Mouse (Mus musculus): Measurements from ENCODE around the gene Tyrobp. TPM values are rescaled to one million over a fixed set of nuclear protein-coding genes. Genes with fewer than 3 reads are reported as not detected.

Gene Tyrobp
- polyA plus RNA-seq (2015; fragmentation: Nextera tagmentation; extraction: Ambion mirVana) = 29.7 and 31.5 TPM in 2 replicates

DNA sequence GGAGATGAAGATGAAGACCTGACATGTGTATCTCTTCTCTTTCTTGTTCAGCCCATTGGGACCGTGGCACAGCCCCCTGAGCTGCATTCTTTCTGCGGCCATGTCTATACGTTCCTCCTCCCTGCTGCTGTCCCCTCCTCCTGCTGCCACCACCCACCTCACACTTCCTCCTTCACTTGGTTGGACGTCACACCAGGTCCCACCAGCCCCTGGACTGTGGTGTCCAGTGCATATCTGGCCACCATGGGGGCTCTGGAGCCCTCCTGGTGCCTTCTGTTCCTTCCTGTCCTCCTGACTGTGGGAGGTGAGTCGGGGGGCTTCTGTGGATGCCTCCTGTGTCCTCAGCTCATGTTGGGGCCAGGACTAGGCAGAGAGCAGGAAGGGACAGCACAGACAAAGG, at the start of gene Tyrobp:
Tyrobp (plus strand) TSS at position 165 of the 400 bp plus-strand sequence.
- Histone ChIP-seq H3K36me3 (ENCODE audit: control insufficient read depth, insufficient read depth, low read length) (no peaks in the 10 kb centered on the region), H3K9me3 (ENCODE audit: control insufficient read depth, low read length) (no peaks in the 10 kb centered on the region), H3K4me2 (ENCODE audit: low read length) (no peak within 1 kb of the TSS), H3K27ac (ENCODE audit: low read depth, low read length) (no peak within 1 kb of the TSS), H3K4me1 (ENCODE audit: control insufficient read depth, insufficient read depth, low read depth, low read length) (no peaks in the 10 kb centered on the region), H3K9ac (ENCODE audit: low read depth, low read length) (no peak within 1 kb of the TSS), H3K4me3 (ENCODE audit: low read length) (no peak within 1 kb of the TSS), H3K27me3 (replicated peaks; ENCODE audit: control insufficient read depth, insufficient read depth, low read length) (no peaks in the 10 kb centered on the region)
- ATAC-seq = no peak
- WGBS = 77% methylated on average over 5 of the region's 5 CpGs

DNA sequence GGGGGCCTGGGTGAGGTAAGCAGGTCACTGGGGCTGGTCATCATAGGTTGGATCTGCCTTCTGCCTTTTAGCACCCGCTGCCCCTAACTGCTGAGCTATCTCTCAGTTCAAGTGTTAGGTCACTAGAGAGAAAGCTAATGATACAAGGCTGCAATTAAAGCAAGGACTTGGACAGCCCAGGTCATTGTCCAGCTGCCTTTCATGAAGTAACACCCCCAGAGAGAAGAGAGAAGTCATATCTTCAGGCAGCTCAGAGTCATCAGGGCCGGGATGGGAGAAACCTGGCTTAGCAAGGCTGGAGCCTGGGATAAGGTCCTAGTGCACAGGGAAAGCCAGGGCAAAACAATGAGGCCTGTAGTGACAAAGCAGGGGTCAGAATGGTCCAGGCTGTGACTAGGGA, 46.1 kb upstream of the Tyrobp start:
- H3K9ac ChIP-seq (ENCODE audit: low read depth, low read length) = no peak overlapping the region
- no peaks in the 10 kb centered on the region for H3K36me3 ChIP-seq (ENCODE audit: control insufficient read depth, insufficient read depth, low read length)
- no peaks in the 10 kb centered on the region for H3K27me3 ChIP-seq (replicated peaks; ENCODE audit: control insufficient read depth, insufficient read depth, low read length)
- peaks cover 8% of the 10 kb centered on the region for H3K4me1 ChIP-seq (ENCODE audit: control insufficient read depth, insufficient read depth, low read depth, low read length)
- H3K27ac ChIP-seq (ENCODE audit: low read depth, low read length) = no peak overlapping the region
- ATAC-seq = no peak
- no peaks in the 10 kb centered on the region for H3K9me3 ChIP-seq (ENCODE audit: control insufficient read depth, low read length)
- H3K4me3 ChIP-seq (ENCODE audit: low read length) = no peak overlapping the region
- 78% methylated on average over 2 of the region's 2 CpGs for WGBS
- H3K4me2 ChIP-seq (ENCODE audit: low read length) = no peak overlapping the region

DNA sequence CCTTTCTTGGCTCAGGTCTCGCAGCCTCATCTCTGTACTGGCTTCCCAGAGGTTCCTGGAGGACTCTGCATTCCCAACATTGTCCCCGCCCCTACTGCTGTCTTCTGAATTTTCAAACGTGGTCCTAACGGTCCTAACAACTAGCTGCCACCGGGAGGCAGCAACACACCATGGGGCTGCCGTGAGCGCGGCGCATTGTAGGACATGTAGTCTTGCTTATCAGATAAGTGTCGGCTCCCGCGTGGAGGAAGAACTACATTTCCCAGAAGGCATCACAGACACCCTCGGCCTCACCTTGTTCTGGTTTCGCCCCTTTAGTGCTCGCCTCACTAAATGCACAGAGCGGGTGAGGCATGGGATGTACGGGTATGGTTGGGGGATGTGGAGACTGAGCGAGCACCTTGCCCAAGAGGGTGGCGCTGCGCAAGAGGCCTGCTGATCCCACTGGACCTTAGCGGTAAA, 40.0 kb upstream of the Tyrobp start:
- Histone ChIP-seq H3K27me3 (replicated peaks; ENCODE audit: control insufficient read depth, insufficient read depth, low read length) (no peaks in the 10 kb centered on the region), H3K4me3 (ENCODE audit: low read length) (peak overlapping the region; percentile 54)
- WGBS = under 1% methylated on average over 21 of the region's 21 CpGs

DNA sequence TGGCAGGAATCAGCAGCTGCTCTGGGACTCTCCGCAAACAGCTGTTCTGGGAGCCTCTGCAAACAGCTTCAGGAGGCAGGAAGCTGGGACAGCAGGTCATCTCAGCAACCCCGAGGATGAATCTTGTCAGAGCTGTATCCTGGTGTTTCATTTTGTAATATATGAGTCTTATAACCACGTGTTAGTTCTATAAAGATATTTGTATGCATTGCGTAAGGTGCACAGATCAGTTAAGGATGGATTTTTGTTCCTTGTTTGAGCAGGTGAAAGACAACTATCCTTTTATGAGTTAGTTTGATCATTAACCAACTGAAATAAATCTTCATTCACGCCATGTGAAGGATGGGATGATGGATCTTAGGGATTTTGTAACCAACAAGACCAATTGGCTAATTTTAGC, 33.5 kb upstream of the Tyrobp start:
- no peak for ATAC-seq
- no peaks in the 10 kb centered on the region for H3K36me3 ChIP-seq (ENCODE audit: control insufficient read depth, insufficient read depth, low read length)
- WGBS = 67% methylated on average over 5 of the region's 5 CpGs

More for the DNA sequence above, 40.0 kb upstream of the Tyrobp start:
- H3K9me3 ChIP-seq (ENCODE audit: control insufficient read depth, low read length) = no peaks in the 10 kb centered on the region
- no peaks in the 10 kb centered on the region for H3K36me3 ChIP-seq (ENCODE audit: control insufficient read depth, insufficient read depth, low read length)
- peak overlapping the region; percentile 73 for H3K9ac ChIP-seq (ENCODE audit: low read depth, low read length)
- H3K27ac ChIP-seq (ENCODE audit: low read depth, low read length) = peak overlapping the region; percentile 91
- peak; percentile 100 for ATAC-seq
- H3K4me2 ChIP-seq (ENCODE audit: low read length) = peak overlapping the region; percentile 78
- H3K4me1 ChIP-seq (ENCODE audit: control insufficient read depth, insufficient read depth, low read depth, low read length) = no peaks in the 10 kb centered on the region

DNA sequence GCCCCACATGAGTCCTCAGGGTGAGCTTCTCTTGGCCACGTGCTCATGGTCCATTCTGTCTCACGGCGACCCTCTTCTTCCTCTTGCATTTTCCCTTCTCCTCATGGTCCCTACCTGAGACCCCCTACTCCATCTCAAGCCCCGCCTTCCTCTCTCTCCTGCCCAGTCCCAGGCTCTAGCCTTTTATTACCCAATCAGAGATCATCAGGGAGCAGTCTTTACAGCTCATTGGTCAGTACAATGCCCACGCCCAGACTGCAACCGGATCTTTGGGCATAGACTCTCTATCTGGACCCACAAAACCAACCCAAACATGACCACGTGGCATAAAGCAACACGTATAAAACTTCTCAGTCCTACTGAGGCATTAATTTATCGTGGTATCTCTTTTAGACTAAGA, 29.5 kb upstream of the Tyrobp start:
- no peak overlapping the region for H3K9ac ChIP-seq (ENCODE audit: low read depth, low read length)
- WGBS = 88% methylated on average over 9 of the region's 9 CpGs
- ATAC-seq = no peak
- no peaks in the 10 kb centered on the region for H3K9me3 ChIP-seq (ENCODE audit: control insufficient read depth, low read length)
- H3K27me3 ChIP-seq (replicated peaks; ENCODE audit: control insufficient read depth, insufficient read depth, low read length) = no peaks in the 10 kb centered on the region; the same call in 1 of the 2 replicates
- H3K36me3 ChIP-seq (ENCODE audit: control insufficient read depth, insufficient read depth, low read length) = no peaks in the 10 kb centered on the region
- H3K27ac ChIP-seq (ENCODE audit: low read depth, low read length) = no peak overlapping the region
- H3K4me3 ChIP-seq (ENCODE audit: low read length) = no peak overlapping the region
- no peaks in the 10 kb centered on the region for H3K4me1 ChIP-seq (ENCODE audit: control insufficient read depth, insufficient read depth, low read depth, low read length)
- no peak overlapping the region for H3K4me2 ChIP-seq (ENCODE audit: low read length)

More for the DNA sequence above, 33.5 kb upstream of the Tyrobp start:
- Histone ChIP-seq H3K27me3 (replicated peaks; ENCODE audit: control insufficient read depth, insufficient read depth, low read length) (no peaks in the 10 kb centered on the region; the same call in 1 of the 2 replicates), H3K9me3 (ENCODE audit: control insufficient read depth, low read length) (no peaks in the 10 kb centered on the region), H3K9ac (ENCODE audit: low read depth, low read length) (no peak overlapping the region), H3K4me3 (ENCODE audit: low read length) (no peak overlapping the region), H3K27ac (ENCODE audit: low read depth, low read length) (no peak overlapping the region), H3K4me2 (ENCODE audit: low read length) (no peak overlapping the region), H3K4me1 (ENCODE audit: control insufficient read depth, insufficient read depth, low read depth, low read length) (no peaks in the 10 kb centered on the region)

DNA sequence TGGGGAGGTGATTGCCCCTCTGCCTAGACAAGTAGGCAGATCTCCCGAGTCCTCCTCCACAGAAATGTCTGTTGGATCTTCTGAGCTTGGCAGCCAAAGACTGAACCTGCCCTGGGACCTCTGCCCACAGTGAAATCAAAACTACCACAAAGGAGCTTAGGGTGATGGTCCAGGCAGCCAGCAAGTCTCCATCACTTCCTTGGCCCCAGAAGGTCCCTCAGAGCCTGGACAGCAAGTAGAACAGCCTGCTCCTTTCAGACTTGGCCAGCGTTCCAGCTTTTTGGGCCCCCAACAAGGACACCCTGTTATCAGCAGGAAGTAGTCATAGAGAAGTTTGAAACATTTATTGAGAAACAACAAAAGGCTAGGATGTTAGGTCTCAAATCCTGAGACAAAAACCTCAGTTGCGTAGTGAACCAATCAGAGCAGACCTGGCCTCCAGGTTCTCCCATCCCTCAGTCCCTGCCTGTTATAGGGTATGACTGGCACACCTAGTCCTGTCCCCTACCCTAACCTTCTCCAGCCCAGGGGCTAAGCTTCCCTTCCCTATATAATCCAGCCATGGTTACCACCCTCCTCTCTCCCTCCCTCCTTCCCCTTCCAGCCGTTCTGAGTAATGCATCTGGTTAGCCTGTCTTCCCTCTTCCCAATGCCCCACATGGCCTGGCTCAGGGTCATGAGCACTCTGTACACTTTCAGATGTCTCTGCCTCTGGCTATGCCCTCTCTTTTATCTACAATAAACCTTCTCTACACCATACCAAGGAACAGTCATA, 20.6 kb upstream of the Tyrobp start:
- Histone ChIP-seq H3K9me3 (ENCODE audit: control insufficient read depth, low read length) (no peaks in the 10 kb centered on the region), H3K4me3 (ENCODE audit: low read length) (no peak overlapping the region), H3K36me3 (ENCODE audit: control insufficient read depth, insufficient read depth, low read length) (no peaks in the 10 kb centered on the region), H3K27ac (ENCODE audit: low read depth, low read length) (no peak overlapping the region), H3K4me1 (ENCODE audit: control insufficient read depth, insufficient read depth, low read depth, low read length) (no peaks in the 10 kb centered on the region), H3K27me3 (replicated peaks; ENCODE audit: control insufficient read depth, insufficient read depth, low read length) (no peaks in the 10 kb centered on the region), H3K9ac (ENCODE audit: low read depth, low read length) (no peak overlapping the region), H3K4me2 (ENCODE audit: low read length) (no peak overlapping the region)
- WGBS = 75% methylated on average over 4 of the region's 4 CpGs
- no peak for ATAC-seq

DNA sequence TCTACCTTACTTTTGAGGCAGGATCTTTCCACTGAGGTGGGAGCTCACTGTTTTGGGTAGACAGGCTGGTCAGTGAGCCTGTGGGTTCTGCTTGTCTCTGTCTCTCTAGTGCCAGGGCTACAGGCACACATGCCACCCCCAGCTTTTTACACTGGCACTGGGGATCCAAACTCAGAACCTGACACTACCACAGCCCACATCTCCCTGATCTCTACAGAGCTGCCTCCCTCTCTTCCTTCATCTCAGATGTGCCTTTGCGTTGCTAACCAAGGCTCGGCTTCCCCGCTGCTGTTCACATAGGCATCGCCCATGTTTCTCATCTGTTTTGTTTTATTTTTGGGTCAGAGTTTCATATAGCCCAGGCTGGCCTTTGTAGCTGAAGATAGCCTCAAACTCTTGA, 19.9 kb upstream of the Tyrobp start:
- no peak overlapping the region for H3K4me2 ChIP-seq (ENCODE audit: low read length)
- WGBS = 92% methylated on average over 4 of the region's 4 CpGs
- H3K4me3 ChIP-seq (ENCODE audit: low read length) = no peak overlapping the region
- no peak overlapping the region for H3K9ac ChIP-seq (ENCODE audit: low read depth, low read length)
- no peaks in the 10 kb centered on the region for H3K36me3 ChIP-seq (ENCODE audit: control insufficient read depth, insufficient read depth, low read length)
- no peak for ATAC-seq
- H3K4me1 ChIP-seq (ENCODE audit: control insufficient read depth, insufficient read depth, low read depth, low read length) = no peaks in the 10 kb centered on the region
- no peak overlapping the region for H3K27ac ChIP-seq (ENCODE audit: low read depth, low read length)
- no peaks in the 10 kb centered on the region for H3K9me3 ChIP-seq (ENCODE audit: control insufficient read depth, low read length)
- H3K27me3 ChIP-seq (replicated peaks; ENCODE audit: control insufficient read depth, insufficient read depth, low read length) = no peaks in the 10 kb centered on the region

DNA sequence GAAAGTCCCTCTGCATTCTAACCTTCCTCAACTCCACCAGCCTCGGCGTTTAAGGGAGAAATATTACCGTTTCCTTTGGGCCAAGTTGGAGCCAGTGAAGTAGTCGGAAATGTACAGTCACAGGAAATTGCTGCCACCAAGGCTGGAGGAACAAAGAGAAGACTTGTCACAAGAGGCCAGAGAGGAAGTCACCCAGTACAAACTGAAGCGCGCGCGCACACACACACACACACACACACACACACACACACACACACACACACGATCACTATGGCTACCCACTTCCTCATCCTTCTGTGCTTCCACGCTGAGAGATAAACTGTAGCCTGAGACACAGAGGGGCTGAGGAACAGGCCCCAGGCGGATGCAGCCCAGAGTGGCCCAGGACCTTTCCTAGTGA, 19.2 kb upstream of the Tyrobp start:
- 53% methylated on average over 11 of the region's 11 CpGs for WGBS
- Histone ChIP-seq H3K36me3 (ENCODE audit: control insufficient read depth, insufficient read depth, low read length) (no peaks in the 10 kb centered on the region), H3K9me3 (ENCODE audit: control insufficient read depth, low read length) (no peaks in the 10 kb centered on the region), H3K9ac (ENCODE audit: low read depth, low read length) (no peak overlapping the region), H3K4me2 (ENCODE audit: low read length) (no peak overlapping the region), H3K27me3 (replicated peaks; ENCODE audit: control insufficient read depth, insufficient read depth, low read length) (no peaks in the 10 kb centered on the region), H3K4me1 (ENCODE audit: control insufficient read depth, insufficient read depth, low read depth, low read length) (no peaks in the 10 kb centered on the region), H3K4me3 (ENCODE audit: low read length) (no peak overlapping the region), H3K27ac (ENCODE audit: low read depth, low read length) (no peak overlapping the region)
- ATAC-seq = no peak

DNA sequence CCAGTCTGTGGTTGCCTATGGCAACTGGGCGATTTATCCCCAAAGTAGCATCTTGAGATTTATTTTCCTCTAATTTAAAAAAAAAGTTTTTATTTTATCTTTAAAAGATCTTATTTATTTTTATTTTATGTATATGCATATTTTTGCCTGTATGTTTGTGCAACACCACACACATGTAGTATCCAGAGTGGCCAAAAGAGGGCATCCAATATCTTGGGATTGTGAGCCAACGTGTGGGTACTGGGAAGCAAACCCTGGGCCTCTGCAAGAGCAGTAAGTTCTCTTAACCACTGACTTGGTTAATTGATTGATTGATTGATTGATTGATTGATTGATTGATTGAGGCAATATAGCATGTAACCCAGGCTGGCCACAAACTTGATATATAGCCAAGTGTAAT, 18.7 kb upstream of the Tyrobp start:
- no peaks in the 10 kb centered on the region for H3K4me1 ChIP-seq (ENCODE audit: control insufficient read depth, insufficient read depth, low read depth, low read length)
- H3K9ac ChIP-seq (ENCODE audit: low read depth, low read length) = no peak overlapping the region
- H3K27me3 ChIP-seq (replicated peaks; ENCODE audit: control insufficient read depth, insufficient read depth, low read length) = no peaks in the 10 kb centered on the region
- no peak for ATAC-seq
- no peaks in the 10 kb centered on the region for H3K36me3 ChIP-seq (ENCODE audit: control insufficient read depth, insufficient read depth, low read length)
- H3K4me2 ChIP-seq (ENCODE audit: low read length) = no peak overlapping the region
- H3K4me3 ChIP-seq (ENCODE audit: low read length) = no peak overlapping the region
- H3K9me3 ChIP-seq (ENCODE audit: control insufficient read depth, low read length) = no peaks in the 10 kb centered on the region
- no peak overlapping the region for H3K27ac ChIP-seq (ENCODE audit: low read depth, low read length)
- WGBS = 33% methylated on average over 2 of the region's 2 CpGs

All from hindbrain, embryonic 16.5 days (tissue).